Mouse (Mus musculus) hematopoietic multipotent progenitor cell, adult 10-12 weeks (in vitro differentiated cells): ENCODE measurements around the gene Ghrh. TPM values are rescaled to one million over a fixed set of nuclear protein-coding genes. Genes with fewer than 3 reads are reported as not detected.

Experiments used
- polyA plus RNA-seq: library from polyadenylated mRNA; stranded (reverse); fragments of >175 nt; gene quantifications from 2 replicates; pipeline ENCODE4 v1.2.3, GENCODE M21; 2012; ENCODE audit warnings: low replicate concordance

Gene Ghrh
- polyA plus RNA-seq, result not detected in 2 replicates

GRCm38 (mm10) chr2:157347361-157348159, at the start of gene Ghrh:
Gene Ghrh, minus strand, starts transcription at chr2:157347506.

GRCm38 (mm10) chr2:157367184-157367893, 20.0 kb upstream of the Ghrh start, which contains the start of gene Manbal:
Gene Manbal, plus strand, starts transcription at chr2:157367594.

Other genes starting within 250 kb of the Ghrh start
- 57.8 and 146 TPM in 2 replicates for gene Samhd1, start 212.2 kb downstream of the Ghrh start, polyA plus RNA-seq
- 4.4 and 5.2 TPM in 2 replicates for gene Rbl1, start 143.0 kb downstream of the Ghrh start, polyA plus RNA-seq
- gene Rpn2, start 68.5 kb downstream of the Ghrh start, polyA plus RNA-seq, result 41.9 and 62.9 TPM in 2 replicates
- gene Mroh8, start 68.0 kb downstream of the Ghrh start, polyA plus RNA-seq, result 0.28 and 0.33 TPM in 2 replicates
- 44.1 and 73.4 TPM in 2 replicates for gene Manbal, start 20.1 kb upstream of the Ghrh start, polyA plus RNA-seq
- gene Src, start 70.9 kb upstream of the Ghrh start, polyA plus RNA-seq, result 6.6 and 12.8 TPM in 2 replicates
- not detected in 2 replicates for gene Nnat, start 212.6 kb upstream of the Ghrh start, polyA plus RNA-seq
- 11.3 and 16.5 TPM in 2 replicates for gene Blcap, start 223.8 kb upstream of the Ghrh start, polyA plus RNA-seq